Mouse (Mus musculus) small intestine, adult 2 months (tissue): ENCODE results near the gene Dhh. TPM values are rescaled to one million over a fixed set of nuclear protein-coding genes. Genes with fewer than 3 reads are reported as not detected.
"Not testable (repeated sequence)": the region's sequence is repeated elsewhere in the genome, so short reads cannot be mapped to it uniquely, and the experiment has no call there.

ENCODE experiments used
- H3K27ac ChIP-seq: fragments of 200-500 bp; 2 replicates; pipeline ENCODE4 v1.5.1; 2012; ENCODE audit warnings: low read depth, low read length, control low read depth, inconsistent platforms; ENCODE audit not compliant: insufficient read depth
- H3K27me3 ChIP-seq: fragments of 200-500 bp; 2 replicates; pipeline ENCODE4 v1.6.1; 2012; ENCODE audit warnings: mild to moderate bottlenecking, moderate library complexity, low read length, inconsistent platforms; ENCODE audit not compliant: control insufficient read depth, insufficient read depth
- H3K36me3 ChIP-seq: fragments of 200-500 bp; 2 replicates; pipeline ENCODE4 v1.6.1; 2012; ENCODE audit warnings: mild to moderate bottlenecking, low read length, control low read depth, inconsistent platforms; ENCODE audit not compliant: control insufficient read depth, insufficient read depth
- H3K4me1 ChIP-seq: fragments of 200-500 bp; 2 replicates; pipeline ENCODE4 v1.6.1; 2012; ENCODE audit warnings: low read length, inconsistent platforms, mixed read lengths; ENCODE audit not compliant: control insufficient read depth, insufficient read depth, insufficient read length
- H3K4me3 ChIP-seq: fragments of 200-500 bp; 2 replicates; pipeline ENCODE4 v1.5.1; 2012; ENCODE audit warnings: low read depth, mild to moderate bottlenecking, control low read depth, inconsistent platforms, low read length, moderate library complexity
- CTCF ChIP-seq: fragments of 200-500 bp; IDR thresholded peaks from 2 replicates; pipeline ENCODE4 v1.5.1; 2012; ENCODE audit warnings: low read depth, mild to moderate bottlenecking, control low read depth, inconsistent platforms, low read length, moderate library complexity, mixed read lengths; ENCODE audit not compliant: insufficient replicate concordance, insufficient read length; ENCODE audit errors: extremely low read depth
- POLR2A ChIP-seq: fragments of 200-500 bp; IDR thresholded peaks from 2 replicates; pipeline ENCODE4 v1.6.1; 2012; ENCODE audit warnings: low read depth, mild to moderate bottlenecking, control low read depth, inconsistent platforms, low read length, moderate library complexity
- WGBS: fragments of 180-500 bp; shearing (Covaris S2); methylation state at CpG from one replicate; pipeline ENCODE4 v1.1.7; 2018; 5-methylcytosine and 5-hydroxymethylcytosine counted together
- polyA plus RNA-seq: library from polyadenylated mRNA; depleted of rRNA; stranded (reverse); fragments of >200 nt; gene quantifications from 2 replicates; pipeline ENCODE4 v1.2.3, GENCODE M21; 2012

The Dhh gene
- polyA plus RNA-seq, 1 experiment, result 0.55 TPM

GRCm38 (mm10) chr15:98933833-98934216, 35.5 kb upstream of the Dhh start:
- under 1% methylated on average over 34 of the region's 35 CpGs for WGBS
- Histone ChIP-seq H3K4me1 (peaks cover 2% of the 10 kb centered on the region; the same call in 1 of the 2 replicates), H3K36me3 (peaks cover 5% of the 10 kb centered on the region; the same call in 1 of the 2 replicates), H3K27ac (peak overlapping the region; percentile 83), H3K27me3 (no peaks in the 10 kb centered on the region), H3K4me3 (peak overlapping the region; percentile 72)
- no peak for TF ChIP-seq POLR2A
- TF ChIP-seq CTCF, result no peak

GRCm38 (mm10) chr15:98933004-98933671, 34.8 kb upstream of the Dhh start:
- not testable (repeated sequence) for H3K36me3 ChIP-seq, H3K4me1 ChIP-seq, H3K27me3 ChIP-seq
- Histone ChIP-seq H3K27ac (peak overlapping the region; percentile 24; the same call in 1 of the 2 replicates), H3K4me3 (peak overlapping the region; percentile 57)
- 2% methylated on average over 8 of the region's 9 CpGs for WGBS

- Histone ChIP-seq H3K27ac (no peak overlapping the region), H3K36me3 (peaks cover 5% of the 10 kb centered on the region; the same call in 1 of the 2 replicates), H3K27me3 (no peaks in the 10 kb centered on the region), H3K4me1 (peaks cover 2% of the 10 kb centered on the region; the same call in 1 of the 2 replicates), H3K4me3 (no peak overlapping the region)
- 83% methylated on average over 3 of the region's 3 CpGs for WGBS
- no peak for TF ChIP-seq CTCF
- TF ChIP-seq POLR2A, result no peak
Observed at GRCm38 (mm10) chr15:98930998-98931397, 32.7 kb upstream of the Dhh start.

GRCm38 (mm10) chr15:98930017-98930734, 31.8 kb upstream of the Dhh start:
- H3K27ac ChIP-seq, result no peak overlapping the region
- H3K4me3 ChIP-seq, result no peak overlapping the region
- 36% methylated on average over 8 of the region's 8 CpGs for WGBS
- TF ChIP-seq CTCF, result no peak
- no peak for TF ChIP-seq POLR2A
- peaks cover 5% of the 10 kb centered on the region; the same call in 1 of the 2 replicates for H3K36me3 ChIP-seq
- no peaks in the 10 kb centered on the region for H3K27me3 ChIP-seq
- H3K4me1 ChIP-seq, result peaks cover 2% of the 10 kb centered on the region; the same call in 1 of the 2 replicates

- Histone ChIP-seq H3K4me3 (no peak overlapping the region), H3K27ac (peak overlapping the region; percentile 33; the same call in 1 of the 2 replicates), H3K4me1 (peaks cover 4% of the 10 kb centered on the region; the same call in 1 of the 2 replicates), H3K36me3 (peaks cover 5% of the 10 kb centered on the region; the same call in 1 of the 2 replicates), H3K27me3 (no peaks in the 10 kb centered on the region)
- TF ChIP-seq POLR2A (no peak), CTCF (peak; percentile 76; the same call in 1 of the 2 replicates)
- 13% methylated on average over 13 of the region's 13 CpGs for WGBS
Observed at GRCm38 (mm10) chr15:98928598-98929240, 30.4 kb upstream of the Dhh start.

GRCm38 (mm10) chr15:98927566-98927965, 29.2 kb upstream of the Dhh start:
- TF ChIP-seq POLR2A, result no peak
- no peak for TF ChIP-seq CTCF
- H3K27ac ChIP-seq, result peak overlapping the region; percentile 59
- 39% methylated on average over 5 of the region's 5 CpGs for WGBS

GRCm38 (mm10) chr15:98924682-98925081, 26.3 kb upstream of the Dhh start:
- H3K4me1 ChIP-seq, result peaks cover 11% of the 10 kb centered on the region; the same call in 1 of the 2 replicates
- peak overlapping the region; percentile 59 for H3K27ac ChIP-seq
- H3K27me3 ChIP-seq, result no peaks in the 10 kb centered on the region
- WGBS, result 30% methylated on average over 3 of the region's 3 CpGs
- no peak overlapping the region for H3K4me3 ChIP-seq
- TF ChIP-seq CTCF (no peak), POLR2A (no peak)
- no peaks in the 10 kb centered on the region for H3K36me3 ChIP-seq

More at GRCm38 (mm10) chr15:98927566-98927965, 29.2 kb upstream of the Dhh start:
- H3K4me3 ChIP-seq, result no peak overlapping the region
- peaks cover 5% of the 10 kb centered on the region; the same call in 1 of the 2 replicates for H3K4me1 ChIP-seq
- H3K36me3 ChIP-seq, result peaks cover 5% of the 10 kb centered on the region; the same call in 1 of the 2 replicates
- H3K27me3 ChIP-seq, result no peaks in the 10 kb centered on the region
